Mouse (Mus musculus): Measurements from ENCODE around the gene Gbf1.

DNA sequence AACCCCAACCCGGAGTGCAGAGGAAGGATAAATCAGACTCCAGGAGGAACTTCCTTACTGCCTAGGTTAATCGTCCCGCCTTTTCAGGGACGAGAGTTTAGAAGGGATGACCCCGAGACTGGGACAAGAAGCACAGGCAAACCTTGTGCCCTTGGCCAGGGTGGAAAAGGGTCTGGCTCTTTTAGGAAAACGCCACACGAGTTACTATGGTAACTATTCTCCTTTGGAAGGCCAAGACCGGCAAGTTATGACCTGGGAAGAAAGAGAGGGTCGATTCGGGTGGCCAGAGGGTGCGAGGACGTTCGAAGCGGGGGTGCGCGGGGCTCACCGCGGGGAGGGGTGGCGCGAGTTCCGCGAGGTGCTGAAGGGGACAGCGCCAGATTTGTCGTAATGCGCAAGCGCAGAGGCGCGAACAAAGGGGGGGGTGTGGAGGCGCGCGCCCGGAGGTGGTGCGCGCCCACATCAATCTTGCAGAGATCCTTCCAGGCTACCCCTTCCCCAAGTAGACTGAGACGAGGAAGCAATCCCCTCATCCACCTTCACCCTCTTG is 174.5 kb downstream of the Gbf1 start, which contains the start of gene Psd:
- TF ChIP-seq E2F4 (IDR thresholded peaks at IDR 0.05; ENCODE audit: insufficient read depth) (no peak), SRF (IDR thresholded peaks at IDR 0.05; ENCODE audit: control insufficient read depth, insufficient read length, low read depth) (no peak), POLR2A (IDR thresholded peaks at IDR 0.05; ENCODE audit: insufficient read length, low read depth) (no peak), CEBPB (IDR thresholded peaks at IDR 0.05; ENCODE audit: insufficient read depth, poor library complexity, severe bottlenecking) (no peak), USF1 (IDR thresholded peaks at IDR 0.05; ENCODE audit: low read depth) (no peak), POLR2AphosphoS2 (IDR thresholded peaks at IDR 0.05; ENCODE audit: insufficient read length, low read depth) (no peak)
